Mouse (Mus musculus) kidney, postnatal 0 days (tissue): ENCODE results near the gene Inpp5a. TPM values are rescaled to one million over a fixed set of nuclear protein-coding genes. Genes with fewer than 3 reads are reported as not detected.

Experiments
- ATAC-seq: fragments of 200-750 bp; cut with Nextera tagmentation; replicated peaks from 2 replicates; pipeline ENCODE4 v1.8.0; 2017; ENCODE audit warnings: low read depth, moderate number of reproducible peaks, moderate TSS enrichment, moderate library complexity; ENCODE audit not compliant: low FRiP score
- DNase-seq: peaks from one replicate; pipeline ENCODE4 v3.0.0-alpha.2; 2016; ENCODE audit warnings: low spot score
- H3K27ac ChIP-seq: fragments of 300-500 bp; sonication (generic); 2 replicates; pipeline ENCODE4 v1.5.1; 2014; ENCODE audit warnings: mild to moderate bottlenecking
- H3K27me3 ChIP-seq: fragments of 300-500 bp; sonication (generic); 2 replicates; pipeline ENCODE4 v1.6.1; 2014; ENCODE audit warnings: low read length, mixed read lengths; ENCODE audit not compliant: insufficient read depth
- H3K36me3 ChIP-seq: fragments of 300-500 bp; sonication (generic); 2 replicates; pipeline ENCODE4 v1.6.1; 2014; ENCODE audit warnings: low read length, mixed read lengths; ENCODE audit not compliant: insufficient read depth
- H3K4me1 ChIP-seq: fragments of 300-500 bp; sonication (generic); replicated peaks from 2 replicates; pipeline ENCODE4 v1.6.1; 2014; ENCODE audit warnings: antibody characterized with exemption, low read length, mixed read lengths; ENCODE audit not compliant: insufficient read depth
- H3K4me2 ChIP-seq: fragments of 300-500 bp; sonication (generic); 2 replicates; pipeline ENCODE4 v1.6.1; 2014; ENCODE audit warnings: mild to moderate bottlenecking, low read length, moderate library complexity, mixed read lengths
- H3K4me3 ChIP-seq: fragments of 300-500 bp; sonication (generic); replicated peaks from 2 replicates; pipeline ENCODE4 v1.5.1; 2014; ENCODE audit warnings: low read depth, low read length
- H3K9ac ChIP-seq: fragments of 300-500 bp; sonication (generic); 2 replicates; pipeline ENCODE4 v1.6.1; 2014; ENCODE audit warnings: low read depth, low read length
- H3K9me3 ChIP-seq: fragments of 300-500 bp; sonication (generic); replicated peaks from 2 replicates; pipeline ENCODE4 v1.6.1; 2016; ENCODE audit warnings: low read length, inconsistent platforms, mixed read lengths
- CTCF ChIP-seq: IDR thresholded peaks from 2 replicates; pipeline ENCODE4 v1.5.1; 2016; ENCODE audit warnings: antibody characterized with exemption, low read depth, mild to moderate bottlenecking, moderate library complexity
- WGBS: fragments of 180-500 bp; shearing (Covaris S2); extraction: QIAGEN DNeasy Blood & Tissue Kit; methylation state at CpG from one replicate; pipeline ENCODE4 v1.1.7; 2014; 5-methylcytosine and 5-hydroxymethylcytosine counted together
- polyA plus RNA-seq: library from polyadenylated mRNA; unstranded; fragments of >200 nt; fragmentation: Nextera tagmentation; extraction: Ambion mirVana; gene quantifications from 2 replicates; pipeline ENCODE4 v1.2.1, GENCODE M21; 2015

The Inpp5a gene
- polyA plus RNA-seq, 1 experiment from 2014 or later, result 24.3 TPM

- H3K4me2 ChIP-seq, result no peak overlapping the region
- H3K36me3 ChIP-seq, result no peaks in the 10 kb centered on the region
- WGBS, result 49% methylated on average over 14 of the region's 14 CpGs
- DNase-seq (peak; percentile 37), ATAC-seq (no peak)
- H3K4me1 ChIP-seq, result peaks cover 22% of the 10 kb centered on the region
- H3K9ac ChIP-seq, result 0 out of 2 replicates have a peak overlapping the region, but pooled peaks have one; percentile 14
- no peak overlapping the region for H3K4me3 ChIP-seq
- no peak for TF ChIP-seq CTCF
- H3K9me3 ChIP-seq, result no peaks in the 10 kb centered on the region
- no peaks in the 10 kb centered on the region for H3K27me3 ChIP-seq
- H3K27ac ChIP-seq, result peak overlapping the region; percentile 87
Measured at GRCm38 (mm10) chr7:139368722-139369380, 20.1 kb upstream of the Inpp5a start.

GRCm38 (mm10) chr7:139369501-139370088, 19.3 kb upstream of the Inpp5a start:
- ATAC-seq (no peak), DNase-seq (no peak)
- H3K4me1 ChIP-seq, result peaks cover 15% of the 10 kb centered on the region
- no peak for TF ChIP-seq CTCF
- H3K4me3 ChIP-seq, result no peak overlapping the region
- H3K27ac ChIP-seq, result peak overlapping the region; percentile 87
- no peak overlapping the region for H3K4me2 ChIP-seq
- H3K9ac ChIP-seq, result no peak overlapping the region
- no peaks in the 10 kb centered on the region for H3K9me3 ChIP-seq
- H3K27me3 ChIP-seq, result no peaks in the 10 kb centered on the region
- no peaks in the 10 kb centered on the region for H3K36me3 ChIP-seq
- 84% methylated on average over 6 of the region's 6 CpGs for WGBS

GRCm38 (mm10) chr7:139371389-139371788, 17.5 kb upstream of the Inpp5a start:
- H3K4me1 ChIP-seq, result peaks cover 10% of the 10 kb centered on the region; the same call in 1 of the 2 replicates
- no peak overlapping the region for H3K4me3 ChIP-seq
- no peaks in the 10 kb centered on the region for H3K27me3 ChIP-seq
- no peak overlapping the region for H3K27ac ChIP-seq
- no peak overlapping the region for H3K4me2 ChIP-seq
- ATAC-seq (no peak), DNase-seq (no peak)
- no peaks in the 10 kb centered on the region for H3K9me3 ChIP-seq
- no peak for TF ChIP-seq CTCF
- no peak overlapping the region for H3K9ac ChIP-seq
- H3K36me3 ChIP-seq, result no peaks in the 10 kb centered on the region

- Histone ChIP-seq H3K27ac (no peak overlapping the region), H3K9ac (no peak overlapping the region), H3K36me3 (no peaks in the 10 kb centered on the region), H3K4me3 (no peak overlapping the region), H3K27me3 (no peaks in the 10 kb centered on the region), H3K4me1 (no peaks in the 10 kb centered on the region), H3K9me3 (no peaks in the 10 kb centered on the region), H3K4me2 (no peak overlapping the region)
- ATAC-seq (no peak), DNase-seq (no peak)
- WGBS, result 68% methylated on average over 7 of the region's 7 CpGs
- TF ChIP-seq CTCF, result no peak
Measured at GRCm38 (mm10) chr7:139377381-139377780, 11.5 kb upstream of the Inpp5a start.

DNA sequence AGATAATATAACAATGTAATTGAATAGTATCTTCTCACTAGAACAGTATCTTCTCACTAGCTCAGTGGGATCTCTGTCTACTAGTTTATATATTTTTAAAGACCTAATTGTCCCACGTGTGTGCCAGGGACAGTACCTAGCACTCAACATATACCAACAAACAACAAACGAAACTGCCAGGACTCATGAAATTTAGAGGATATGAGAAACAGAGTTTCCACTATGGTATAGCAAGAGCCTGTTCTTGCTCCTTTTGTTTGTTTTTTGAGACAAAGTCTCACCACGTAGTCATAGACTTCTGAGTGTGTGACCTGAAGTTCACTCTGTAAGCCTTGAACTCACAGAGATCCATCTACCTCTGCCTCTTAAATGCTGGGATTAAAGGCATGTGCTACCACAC, 10.6 kb upstream of the Inpp5a start:
- ATAC-seq (no peak), DNase-seq (no peak)
- Histone ChIP-seq H3K4me3 (no peak overlapping the region), H3K9me3 (no peaks in the 10 kb centered on the region), H3K4me1 (no peaks in the 10 kb centered on the region), H3K27ac (no peak overlapping the region), H3K27me3 (no peaks in the 10 kb centered on the region), H3K36me3 (no peaks in the 10 kb centered on the region), H3K9ac (no peak overlapping the region), H3K4me2 (no peak overlapping the region)
- WGBS, result 91% methylated on average over 3 of the region's 3 CpGs
- no peak for TF ChIP-seq CTCF

GRCm38 (mm10) chr7:139379745-139380144, 9.2 kb upstream of the Inpp5a start:
- ATAC-seq (no peak), DNase-seq (no peak)
- Histone ChIP-seq H3K27ac (no peak overlapping the region), H3K4me1 (no peaks in the 10 kb centered on the region), H3K27me3 (no peaks in the 10 kb centered on the region), H3K4me3 (no peak overlapping the region), H3K4me2 (no peak overlapping the region), H3K9ac (no peak overlapping the region), H3K36me3 (no peaks in the 10 kb centered on the region), H3K9me3 (no peaks in the 10 kb centered on the region)
- 41% methylated on average over 2 of the region's 2 CpGs for WGBS
- TF ChIP-seq CTCF, result no peak
